Mouse (Mus musculus) Muller cell, postnatal 12 days (primary cell): Measurements from ENCODE around the gene Fam104a.

Experiments used
- DNase-seq: peaks from one replicate; pipeline ENCODE4 v3.0.0-alpha.2; 2015; ENCODE audit errors: inconsistent ontology term

The Fam104a gene

GRCm38 (mm10) chr11:113632303-113632702 is 51.7 kb downstream of the Fam104a start:
- DNase-seq = no peak

DNA sequence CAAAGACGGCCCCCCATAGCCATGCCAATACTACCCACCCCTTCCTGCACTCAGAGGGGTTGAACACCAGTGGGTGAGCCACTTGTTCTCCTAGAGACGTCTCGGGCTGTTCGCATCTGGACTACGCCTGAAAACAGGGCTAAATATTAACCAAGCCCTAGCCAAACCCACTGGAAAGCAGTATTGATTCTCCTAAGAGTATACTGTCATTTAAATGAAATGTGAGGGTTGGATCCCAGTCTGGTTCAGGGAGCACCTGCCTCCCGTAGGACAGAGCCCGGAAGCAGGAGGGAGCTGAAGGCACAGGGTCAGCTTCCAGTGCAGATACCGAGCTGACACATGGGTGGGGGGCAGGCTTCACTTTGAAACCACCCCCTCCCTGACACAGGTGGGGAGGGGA is 52.1 kb downstream of the Fam104a start:
- no peak for DNase-seq

GRCm38 (mm10) chr11:113631302-113631701 is 52.7 kb downstream of the Fam104a start:
- DNase-seq = no peak

DNA sequence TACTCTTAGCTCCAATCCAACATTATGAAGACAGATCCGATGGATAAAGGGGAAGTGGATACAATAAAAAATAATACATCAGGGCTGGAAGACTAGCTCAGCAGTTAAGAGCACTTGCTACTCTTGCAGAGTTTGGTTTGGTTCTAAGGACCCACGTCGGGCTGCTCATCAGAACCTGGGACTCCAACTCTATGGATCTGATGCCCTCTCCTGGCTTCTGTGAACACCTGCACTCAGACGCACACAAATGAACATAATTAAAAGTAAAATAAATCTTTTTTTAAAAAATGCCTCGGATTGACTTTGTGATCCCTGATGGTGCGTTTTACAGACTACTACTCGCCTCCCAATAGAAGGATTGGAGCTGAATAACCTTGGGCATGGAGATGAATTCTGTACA is 53.3 kb downstream of the Fam104a start:
- peak; percentile 26 for DNase-seq

GRCm38 (mm10) chr11:113627785-113628184 is 56.2 kb downstream of the Fam104a start:
- no peak for DNase-seq

DNA sequence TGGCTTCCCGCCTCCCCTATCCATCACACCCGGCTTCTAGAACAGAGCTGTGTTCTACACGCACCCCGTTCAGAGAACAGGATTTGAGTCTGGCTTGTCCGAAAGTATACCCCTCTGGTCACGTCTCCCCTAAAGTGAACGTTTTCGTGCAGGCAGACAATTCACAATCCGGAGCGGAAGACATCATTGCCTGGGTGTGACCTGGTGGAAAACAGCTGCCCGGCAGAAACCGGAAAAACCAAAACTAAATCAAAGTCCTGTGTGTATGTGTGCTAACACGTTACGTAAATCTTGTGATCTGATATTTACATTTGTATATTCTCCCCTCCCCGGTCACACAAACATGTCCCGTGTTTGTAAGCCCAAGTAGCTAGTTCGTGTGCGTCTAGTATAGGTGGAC is 58.5 kb downstream of the Fam104a start:
- DNase-seq = no peak

GRCm38 (mm10) chr11:113622028-113622427 is 61.9 kb downstream of the Fam104a start:
- no peak for DNase-seq

DNA sequence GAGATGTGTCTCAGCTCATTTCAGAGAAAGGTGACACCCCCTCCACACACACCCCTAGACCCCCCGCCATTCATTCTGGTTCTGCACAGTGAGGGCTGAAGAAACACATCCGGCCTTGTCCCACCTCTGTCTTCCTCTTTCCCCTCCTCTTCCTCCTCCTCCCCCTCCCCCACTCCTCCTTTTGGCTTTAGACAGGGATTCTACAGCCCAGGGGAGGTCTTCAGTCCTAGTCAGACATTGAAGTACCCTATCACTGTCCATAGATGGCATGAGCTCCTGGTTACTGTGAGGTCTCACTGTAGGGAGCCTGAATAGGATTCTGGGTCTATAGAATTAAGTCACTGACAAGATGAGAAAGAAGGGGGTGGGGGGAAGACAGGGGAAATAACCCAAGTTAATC is 63.0 kb downstream of the Fam104a start:
- DNase-seq = no peak

DNA sequence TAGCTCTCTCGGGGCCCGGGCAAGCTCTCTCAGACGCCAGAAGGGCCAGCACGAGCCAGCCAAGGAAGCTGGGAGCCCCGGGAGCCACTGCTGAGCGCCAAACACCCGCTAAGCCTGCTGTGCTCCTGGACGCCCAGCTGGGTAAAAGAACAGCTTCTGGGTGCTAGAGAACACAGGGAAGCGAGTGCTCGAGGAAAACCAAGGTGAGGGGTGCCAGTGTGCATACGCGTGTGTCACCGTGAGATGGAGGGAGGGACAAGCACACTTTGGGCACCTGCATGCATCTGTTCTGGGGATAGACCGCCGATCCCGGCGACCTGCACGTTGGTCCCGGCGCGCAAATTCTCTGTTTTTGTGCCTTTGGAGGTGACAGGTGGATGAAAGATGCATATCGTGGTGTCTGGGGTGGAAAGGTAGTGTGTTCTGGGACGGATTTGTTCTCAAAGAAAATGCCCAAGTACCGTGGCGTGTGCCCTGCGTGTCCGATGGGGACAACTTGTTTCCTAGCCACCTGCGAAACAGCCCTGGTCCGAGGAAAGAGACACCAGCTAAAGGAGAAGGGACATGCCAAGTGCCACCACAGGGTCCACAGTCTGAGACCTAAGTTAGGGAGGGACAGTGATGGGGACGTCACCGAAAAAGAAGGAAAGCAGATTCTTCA is 64.4 kb downstream of the Fam104a start:
- no peak for DNase-seq

DNA sequence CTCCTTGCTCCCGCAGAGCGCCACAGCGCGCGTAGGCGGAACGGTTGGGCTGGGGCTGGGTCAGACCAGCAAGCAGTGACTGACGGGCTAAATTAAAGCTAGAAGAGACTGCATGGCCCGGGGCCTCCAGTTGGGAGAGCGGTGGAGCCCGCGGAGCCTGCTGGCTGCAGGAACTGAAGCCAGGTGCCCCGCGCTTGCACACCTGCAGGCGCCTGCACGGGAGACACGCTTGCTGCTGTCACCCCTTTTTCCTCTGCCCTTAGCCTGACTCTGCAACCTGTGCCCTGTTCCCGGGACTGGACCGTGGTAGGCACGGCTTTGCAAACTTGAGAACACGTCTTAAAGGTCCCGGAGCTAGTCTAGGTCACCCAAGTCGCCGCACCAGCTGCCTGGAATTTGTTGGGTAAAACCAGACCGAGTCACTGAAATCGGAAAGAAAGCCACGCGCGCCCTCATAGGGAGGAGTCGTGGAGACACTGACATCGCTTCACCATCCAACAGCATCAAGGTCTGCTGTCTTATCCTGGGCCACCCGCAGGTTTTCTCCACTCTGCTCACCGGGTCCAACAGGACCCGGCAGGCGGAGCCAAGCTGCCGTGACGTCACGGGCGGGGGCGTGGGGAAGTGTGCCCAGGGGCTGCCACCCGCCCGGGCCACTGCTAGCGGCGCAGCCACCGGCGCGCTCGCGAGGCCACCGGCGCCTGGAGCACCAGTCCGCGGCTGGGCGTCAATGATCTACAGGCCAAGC is 65.1 kb downstream of the Fam104a start, which contains the start of gene Sstr2:
Gene Sstr2 (plus strand): TSS at position 671 of the 748 bp plus-strand sequence.
- peak; percentile 90 for DNase-seq

DNA sequence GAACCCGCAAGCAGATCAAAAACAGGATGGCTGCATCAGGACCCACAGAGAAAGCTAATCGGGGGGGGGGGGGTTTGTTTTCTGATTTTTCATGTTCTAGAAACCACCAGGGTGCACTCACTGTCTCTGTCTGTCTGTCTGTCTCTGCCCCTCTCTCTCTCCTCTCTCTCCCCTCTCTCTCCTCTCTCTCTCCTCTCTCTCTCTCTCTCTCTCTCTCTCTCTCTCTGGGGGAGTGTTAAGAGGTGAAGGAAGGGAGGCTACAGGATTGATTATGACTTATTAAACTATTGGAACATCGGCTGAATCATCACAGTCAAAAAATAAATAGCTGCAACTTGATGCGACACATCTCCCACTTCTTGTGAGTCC is 65.7 kb downstream of the Fam104a start:
- no peak for DNase-seq

GRCm38 (mm10) chr11:113617132-113617911 is 66.6 kb downstream of the Fam104a start:
- peak; percentile 62 for DNase-seq

- DNase-seq = no peak
Observed at GRCm38 (mm10) chr11:113614476-113614875, 69.5 kb downstream of the Fam104a start.

DNA sequence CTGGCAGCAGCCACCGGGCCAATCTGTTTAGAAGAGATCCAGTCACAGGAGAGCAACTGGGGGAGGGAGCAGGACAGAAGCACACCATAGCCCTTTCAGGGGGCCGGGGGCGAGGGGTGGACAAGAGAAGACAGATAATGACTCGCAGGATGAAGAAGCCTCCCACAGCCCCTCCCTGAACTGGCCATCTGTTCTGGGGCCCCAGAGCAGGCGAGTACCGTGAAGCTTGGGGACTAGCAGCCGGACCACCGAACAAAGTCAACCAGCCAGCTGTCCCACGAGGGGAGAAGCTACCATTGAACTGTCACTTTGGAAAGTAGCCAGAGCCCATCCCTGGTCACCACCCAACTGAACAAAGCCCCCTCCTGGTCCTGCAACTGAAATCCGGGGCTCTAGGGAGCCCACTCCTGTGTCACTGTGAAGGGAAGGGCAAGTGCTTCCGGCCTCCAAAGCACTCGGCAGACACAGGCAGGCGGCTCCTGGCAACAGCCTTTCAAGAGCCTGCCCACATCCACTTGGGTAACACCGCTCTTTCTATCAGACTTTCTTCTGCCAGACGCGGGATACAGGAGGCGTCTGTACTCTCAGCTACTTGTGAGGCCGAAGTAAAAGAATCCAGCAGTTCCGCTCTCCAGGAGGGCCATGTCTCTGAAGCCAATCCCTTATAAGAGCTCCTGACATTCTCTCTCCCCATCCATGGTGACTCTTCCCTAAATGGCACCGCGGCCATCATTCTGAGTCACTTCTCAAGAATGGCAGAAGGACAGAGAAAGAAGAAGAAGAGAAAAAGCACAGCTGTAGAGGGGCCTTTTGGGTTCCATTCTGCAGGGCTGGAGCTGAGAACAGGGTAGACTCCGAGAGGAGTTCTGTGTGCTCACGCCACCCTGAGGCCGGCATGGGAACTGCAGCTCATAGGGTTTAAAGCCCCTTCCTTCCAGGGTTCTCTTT is 72.0 kb downstream of the Fam104a start:
- DNase-seq = peak; percentile 86
